Mouse (Mus musculus): ENCODE results near the gene Tph1. TPM values are rescaled to one million over a fixed set of nuclear protein-coding genes. Genes with fewer than 3 reads are reported as not detected.

Tph1 gene
- polyA plus RNA-seq, 1 experiment from 2014 or later, result 0.54 TPM

GRCm38 (mm10) chr7:46603051-46603450 lies 69.3 kb downstream of the Tph1 start:
- WGBS, result 85% methylated on average over 7 of the region's 7 CpGs
- Histone ChIP-seq H3K4me3 (ENCODE audit: low read depth, low read length) (no peak overlapping the region), H3K4me1 (ENCODE audit: insufficient read depth) (no peaks in the 10 kb centered on the region), H3K9me3 (ENCODE audit: low read depth, low read length) (no peaks in the 10 kb centered on the region), H3K27ac (ENCODE audit: low read depth) (no peak overlapping the region), H3K9ac (no peak overlapping the region), H3K36me3 (ENCODE audit: insufficient read depth) (no peaks in the 10 kb centered on the region), H3K4me2 (no peak overlapping the region), H3K27me3 (ENCODE audit: insufficient read depth, low read length) (no peaks in the 10 kb centered on the region)
- DNase-seq, result no peak
- no peak for TF ChIP-seq CTCF (IDR thresholded peaks at IDR 0.05; ENCODE audit: low read depth)
- no peak for ATAC-seq (ENCODE audit: insufficient read depth)

GRCm38 (mm10) chr7:46602079-46602478 lies 70.3 kb downstream of the Tph1 start:
- 56% methylated on average over 4 of the region's 4 CpGs for WGBS
- peak; percentile 69 for ATAC-seq (ENCODE audit: insufficient read depth)
- H3K4me3 ChIP-seq (ENCODE audit: low read depth, low read length), result no peak overlapping the region

GRCm38 (mm10) chr7:46601097-46601496 lies 71.2 kb downstream of the Tph1 start:
- Histone ChIP-seq H3K4me3 (ENCODE audit: low read depth, low read length) (no peak overlapping the region), H3K4me2 (no peak overlapping the region), H3K36me3 (ENCODE audit: insufficient read depth) (no peaks in the 10 kb centered on the region), H3K9ac (no peak overlapping the region), H3K27ac (ENCODE audit: low read depth) (no peak overlapping the region), H3K4me1 (ENCODE audit: insufficient read depth) (no peaks in the 10 kb centered on the region), H3K27me3 (ENCODE audit: insufficient read depth, low read length) (no peaks in the 10 kb centered on the region), H3K9me3 (ENCODE audit: low read depth, low read length) (no peaks in the 10 kb centered on the region)
- ATAC-seq (ENCODE audit: insufficient read depth), result no peak
- 56% methylated on average over 5 of the region's 5 CpGs for WGBS
- no peak for TF ChIP-seq CTCF (IDR thresholded peaks at IDR 0.05; ENCODE audit: low read depth)
- DNase-seq, result no peak

More at GRCm38 (mm10) chr7:46602079-46602478, 70.3 kb downstream of the Tph1 start:
- Histone ChIP-seq H3K9me3 (ENCODE audit: low read depth, low read length) (no peaks in the 10 kb centered on the region), H3K27me3 (ENCODE audit: insufficient read depth, low read length) (no peaks in the 10 kb centered on the region), H3K36me3 (ENCODE audit: insufficient read depth) (no peaks in the 10 kb centered on the region), H3K27ac (ENCODE audit: low read depth) (no peak overlapping the region), H3K9ac (no peak overlapping the region), H3K4me1 (ENCODE audit: insufficient read depth) (no peaks in the 10 kb centered on the region), H3K4me2 (no peak overlapping the region)
- TF ChIP-seq CTCF (IDR thresholded peaks at IDR 0.05; ENCODE audit: low read depth), result no peak
- peak; percentile 41 for DNase-seq

- no peak for ATAC-seq (ENCODE audit: insufficient read depth)
- H3K4me2 ChIP-seq, result no peak overlapping the region
- WGBS, result 96% methylated on average over 2 of the region's 2 CpGs
These were observed 75.3 kb downstream of the Tph1 start for GRCm38 (mm10) chr7:46597006-46597405.

More at GRCm38 (mm10) chr7:46597006-46597405, 75.3 kb downstream of the Tph1 start:
- TF ChIP-seq CTCF (IDR thresholded peaks at IDR 0.05; ENCODE audit: low read depth), result no peak
- no peak overlapping the region for H3K9ac ChIP-seq
- no peak overlapping the region for H3K27ac ChIP-seq (ENCODE audit: low read depth)
- H3K9me3 ChIP-seq (ENCODE audit: low read depth, low read length), result no peaks in the 10 kb centered on the region
- no peaks in the 10 kb centered on the region for H3K27me3 ChIP-seq (ENCODE audit: insufficient read depth, low read length)
- H3K4me3 ChIP-seq (ENCODE audit: low read depth, low read length), result no peak overlapping the region
- no peak for DNase-seq
- no peaks in the 10 kb centered on the region for H3K36me3 ChIP-seq (ENCODE audit: insufficient read depth)
- no peaks in the 10 kb centered on the region for H3K4me1 ChIP-seq (ENCODE audit: insufficient read depth)

Other genes with a start within 250 kb of the Tph1 start
- 10.6 and 12.7 TPM in 2 replicates for gene Sergef, start 32.7 kb downstream of the Tph1 start, polyA plus RNA-seq (2014; fragmentation: Nextera tagmentation; extraction: Ambion mirVana)
- gene Saal1, start 38.1 kb upstream of the Tph1 start, polyA plus RNA-seq (2014; fragmentation: Nextera tagmentation; extraction: Ambion mirVana), result 35.8 and 38.6 TPM in 2 replicates
- gene Saa3, start 43.2 kb upstream of the Tph1 start, polyA plus RNA-seq (2014; fragmentation: Nextera tagmentation; extraction: Ambion mirVana), result 0.08 TPM in 1 of 2 replicates, not detected in the other
- gene Saa4, start 60.1 kb upstream of the Tph1 start, polyA plus RNA-seq (2014; fragmentation: Nextera tagmentation; extraction: Ambion mirVana), result not detected in 2 replicates
- not detected in 2 replicates for gene Saa1, start 70.4 kb upstream of the Tph1 start, polyA plus RNA-seq (2014; fragmentation: Nextera tagmentation; extraction: Ambion mirVana)
- not detected in 2 replicates for gene Saa2, start 79.3 kb upstream of the Tph1 start, polyA plus RNA-seq (2014; fragmentation: Nextera tagmentation; extraction: Ambion mirVana)
- 19.2 and 24.5 TPM in 2 replicates for gene Hps5, start 123.5 kb upstream of the Tph1 start, polyA plus RNA-seq (2014; fragmentation: Nextera tagmentation; extraction: Ambion mirVana)
- 41.7 and 47.1 TPM in 2 replicates for gene Gtf2h1, start 123.6 kb upstream of the Tph1 start, polyA plus RNA-seq (2014; fragmentation: Nextera tagmentation; extraction: Ambion mirVana)
- 1,903 and 1,950 TPM in 2 replicates for gene Ldha, start 168.9 kb upstream of the Tph1 start, polyA plus RNA-seq (2014; fragmentation: Nextera tagmentation; extraction: Ambion mirVana)
- gene Ldhc, start 188.7 kb upstream of the Tph1 start, polyA plus RNA-seq (2014; fragmentation: Nextera tagmentation; extraction: Ambion mirVana), result 0.13 TPM in 1 of 2 replicates, not detected in the other
- gene Tsg101, start 247.4 kb upstream of the Tph1 start, polyA plus RNA-seq (2014; fragmentation: Nextera tagmentation; extraction: Ambion mirVana), result 176 and 180 TPM in 2 replicates

Measured in lung, embryonic 14.5 days (tissue).